Mouse (Mus musculus): Measurements from ENCODE around the gene Pdcd6ip.

DNA sequence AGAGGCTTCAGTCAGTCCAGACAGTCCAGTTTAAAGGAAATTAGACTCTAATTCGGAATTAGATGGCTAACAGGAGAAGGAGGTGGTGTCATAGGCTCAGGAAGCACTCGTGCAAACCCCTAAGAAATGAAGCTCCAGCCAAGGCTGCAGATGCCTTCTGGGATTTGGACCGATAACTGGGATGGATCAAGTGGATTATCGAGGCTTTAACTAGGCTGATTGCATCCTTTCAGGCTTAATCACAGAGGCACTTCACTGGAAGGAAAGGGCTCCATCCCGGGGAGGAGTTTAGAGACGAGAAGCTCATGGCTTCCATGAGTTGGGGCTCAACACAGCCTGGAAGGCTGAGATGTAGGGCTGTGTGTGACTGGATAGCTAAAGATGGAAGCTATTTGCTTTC, 84.0 kb downstream of the Pdcd6ip start:
- no peak for TF ChIP-seq CTCF (conservative IDR thresholded peaks at IDR 0.05; ENCODE audit: insufficient read depth, insufficient read length, low read depth, low read length)
- TF ChIP-seq POLR2A (IDR thresholded peaks at IDR 0.05; ENCODE audit: low read depth, low read length), result no peak

All from kidney, adult 2 months (tissue).